Mouse (Mus musculus) brain, adult 2 months (tissue): ENCODE measurements around the gene Magi2.
A peak's percentile ranks its signal among the peaks of the same experiment; 100 is the strongest.

Experiments used
- DNase-seq: peaks from one replicate; pipeline ENCODE4 v3.0.0; 2011; ENCODE audit warnings: low read depth, low spot score

Magi2 gene

DNA sequence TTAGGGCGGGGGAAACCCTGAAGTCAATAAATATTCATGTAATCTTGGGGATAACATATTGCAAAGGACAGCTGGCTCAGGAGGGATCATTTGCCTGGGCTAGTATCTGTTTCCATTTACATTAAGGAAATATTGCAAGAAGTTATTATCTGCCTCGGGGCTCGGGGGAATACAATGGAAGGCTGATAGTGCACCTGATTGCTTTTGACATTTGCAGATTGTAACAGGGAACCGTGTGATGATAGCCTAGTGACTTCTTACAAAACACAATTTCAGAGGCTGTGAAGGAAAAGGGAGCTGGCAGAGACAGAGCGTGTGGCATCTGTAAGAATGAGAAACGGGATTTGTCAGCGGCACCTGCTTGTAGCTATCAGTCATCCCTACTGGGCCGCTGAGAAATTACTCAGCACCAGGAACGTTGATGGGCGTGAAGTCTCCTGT is 1356.2 kb downstream of the Magi2 start:
- DNase-seq = peak; percentile 80

- no peak for DNase-seq
These were observed 1356.8 kb downstream of the Magi2 start for GRCm38 (mm10) chr5:20583639-20584038.

GRCm38 (mm10) chr5:20584769-20585168 is 1357.9 kb downstream of the Magi2 start:
- DNase-seq = no peak

DNA sequence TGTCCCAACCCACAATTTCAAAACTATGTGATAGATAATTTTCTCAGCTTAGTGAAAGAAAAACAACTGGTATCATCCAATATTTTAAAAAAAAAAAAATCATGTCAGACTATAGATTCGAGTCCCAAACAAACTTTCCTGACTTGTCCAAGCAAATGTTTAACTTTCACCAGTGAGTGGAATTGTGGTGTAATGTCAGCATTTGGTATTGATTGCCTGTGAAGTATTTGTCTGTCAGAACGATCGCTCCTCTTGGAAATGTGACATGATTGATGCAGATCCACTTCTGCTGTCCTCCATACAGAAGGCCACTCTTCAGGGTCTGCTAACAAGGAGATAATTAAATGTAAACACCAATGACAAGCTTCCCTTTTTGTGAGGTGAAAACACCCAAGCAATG is 1362.9 kb downstream of the Magi2 start:
- DNase-seq = no peak

DNA sequence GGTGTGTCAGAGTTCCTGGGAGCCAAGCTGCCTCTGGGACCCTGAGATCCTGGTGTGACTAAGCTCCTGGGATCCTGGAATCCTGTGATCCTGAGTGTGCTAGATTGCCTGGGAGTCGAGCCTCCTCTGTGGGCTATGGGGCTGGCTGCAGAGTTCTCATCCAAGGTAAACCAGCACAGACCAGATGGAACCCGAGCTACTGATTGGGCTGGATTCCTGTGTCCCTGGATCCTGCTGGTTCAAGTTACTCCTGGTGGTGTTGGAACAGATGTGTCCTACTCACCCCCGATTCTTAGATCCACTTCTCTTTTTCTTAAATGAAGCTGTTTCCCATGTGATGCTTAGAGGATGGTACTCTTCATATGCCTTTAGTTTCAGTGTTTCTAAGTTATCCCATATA is 1371.4 kb downstream of the Magi2 start:
- DNase-seq = no peak

DNA sequence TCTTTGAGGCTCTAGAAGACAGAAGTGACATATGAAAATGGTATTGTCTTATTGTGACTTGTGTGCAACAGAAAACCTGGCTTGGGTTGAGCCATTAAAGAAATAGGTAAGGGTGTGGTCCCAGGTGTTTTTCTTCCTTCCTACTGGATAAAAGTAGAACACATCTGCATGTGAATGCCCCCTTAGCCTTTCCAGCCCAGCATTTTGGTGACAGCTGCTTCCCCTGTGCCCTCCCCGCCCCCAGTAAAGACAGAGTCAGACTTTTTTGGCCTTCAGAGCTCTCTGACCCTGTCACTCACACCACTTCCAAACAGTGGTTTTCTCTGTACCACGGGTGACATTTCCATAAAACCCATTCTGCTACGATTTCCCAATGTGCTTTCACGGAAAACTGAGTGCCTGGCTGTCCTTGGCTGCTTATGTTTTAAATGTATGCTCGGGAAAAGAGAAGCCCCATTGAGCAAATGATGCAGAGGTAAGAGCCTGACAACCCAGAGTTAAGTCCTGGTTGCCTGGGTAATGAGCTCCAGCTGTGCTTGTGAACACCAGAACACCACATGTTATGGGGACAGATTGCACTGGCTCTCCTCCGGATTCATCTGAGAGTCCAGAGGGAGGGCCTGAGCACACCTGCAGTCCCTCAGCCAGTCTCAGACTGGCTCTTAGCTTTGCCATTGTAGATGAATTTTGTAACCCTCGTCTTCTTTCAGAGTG is 1377.1 kb downstream of the Magi2 start:
- peak; percentile 49 for DNase-seq

GRCm38 (mm10) chr5:20606497-20606896 is 1379.7 kb downstream of the Magi2 start:
- DNase-seq = no peak

DNA sequence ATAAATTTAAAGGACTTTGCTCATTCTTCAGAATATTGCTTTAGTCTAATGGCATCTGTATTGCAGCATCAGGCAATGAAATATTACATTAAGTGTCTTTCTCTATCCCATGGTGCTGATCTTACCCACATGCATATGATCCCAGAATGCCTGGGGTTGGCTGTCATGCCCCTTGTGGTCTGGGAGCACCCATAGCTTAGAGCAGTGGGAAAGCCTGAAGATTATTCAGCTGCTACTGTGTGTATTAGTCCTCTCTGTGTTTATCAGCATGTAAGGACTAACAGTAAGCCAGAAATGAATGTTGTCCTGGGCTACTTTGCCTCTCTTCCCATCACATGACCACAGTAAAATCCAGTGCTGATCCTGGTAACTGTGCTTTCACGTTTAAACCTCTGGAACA is 1380.7 kb downstream of the Magi2 start:
- no peak for DNase-seq

DNA sequence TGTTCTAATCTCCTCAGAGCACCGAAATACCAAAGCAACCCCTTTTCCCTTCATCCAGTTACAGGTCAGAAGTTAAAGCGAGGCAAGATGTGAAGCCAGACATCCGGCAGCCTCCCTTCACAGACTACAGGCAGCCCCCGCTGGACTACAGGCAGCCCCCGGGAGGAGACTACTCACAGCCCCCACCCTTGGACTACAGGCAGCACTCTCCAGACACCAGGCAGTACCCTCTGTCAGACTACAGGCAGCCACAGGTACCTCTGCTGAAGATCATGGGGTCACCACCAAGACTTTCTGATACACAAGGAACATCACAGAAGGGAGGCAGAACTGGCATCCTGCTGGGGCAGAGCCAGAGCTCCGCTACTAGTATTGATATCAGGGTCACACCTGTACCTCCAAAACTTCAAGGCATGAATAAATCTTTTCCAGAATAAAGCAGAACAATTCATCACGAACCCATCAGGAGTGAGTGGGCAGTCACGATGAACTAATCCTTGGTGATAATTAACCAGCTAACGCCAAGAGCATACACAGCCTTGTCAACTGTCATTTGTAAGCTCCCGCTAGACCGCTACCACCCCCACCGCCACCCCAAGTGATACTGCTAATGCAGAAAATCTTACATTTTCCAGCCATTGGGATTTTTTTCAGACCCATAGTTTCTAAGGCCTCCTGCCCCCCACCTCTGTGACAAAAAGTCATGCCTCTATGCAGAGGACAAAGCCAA is 1382.5 kb downstream of the Magi2 start:
- no peak for DNase-seq

DNA sequence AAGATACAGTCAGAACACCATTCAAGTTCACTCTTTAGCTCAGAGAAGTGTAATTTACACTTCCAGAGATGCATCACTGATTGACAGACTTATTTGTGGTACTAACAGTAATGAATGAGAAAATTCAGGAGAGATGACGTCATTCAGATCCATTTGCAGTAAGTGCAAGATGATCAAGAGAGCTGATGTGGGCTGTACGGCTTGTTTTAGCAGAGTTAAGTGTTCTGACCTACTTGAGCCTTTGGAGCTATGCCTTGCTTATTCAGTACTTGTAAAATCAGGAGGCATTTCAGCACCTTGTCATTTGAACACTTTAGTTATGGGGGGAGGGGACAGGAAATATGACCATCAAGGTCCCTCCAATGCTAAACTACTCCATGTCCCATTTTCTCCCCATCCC is 1383.8 kb downstream of the Magi2 start:
- peak; percentile 55 for DNase-seq

- DNase-seq = peak; percentile 37
These were observed 1385.8 kb downstream of the Magi2 start for GRCm38 (mm10) chr5:20612616-20613015.

- DNase-seq = peak; percentile 76
These were observed 1388.1 kb downstream of the Magi2 start for GRCm38 (mm10) chr5:20614891-20615290.

DNA sequence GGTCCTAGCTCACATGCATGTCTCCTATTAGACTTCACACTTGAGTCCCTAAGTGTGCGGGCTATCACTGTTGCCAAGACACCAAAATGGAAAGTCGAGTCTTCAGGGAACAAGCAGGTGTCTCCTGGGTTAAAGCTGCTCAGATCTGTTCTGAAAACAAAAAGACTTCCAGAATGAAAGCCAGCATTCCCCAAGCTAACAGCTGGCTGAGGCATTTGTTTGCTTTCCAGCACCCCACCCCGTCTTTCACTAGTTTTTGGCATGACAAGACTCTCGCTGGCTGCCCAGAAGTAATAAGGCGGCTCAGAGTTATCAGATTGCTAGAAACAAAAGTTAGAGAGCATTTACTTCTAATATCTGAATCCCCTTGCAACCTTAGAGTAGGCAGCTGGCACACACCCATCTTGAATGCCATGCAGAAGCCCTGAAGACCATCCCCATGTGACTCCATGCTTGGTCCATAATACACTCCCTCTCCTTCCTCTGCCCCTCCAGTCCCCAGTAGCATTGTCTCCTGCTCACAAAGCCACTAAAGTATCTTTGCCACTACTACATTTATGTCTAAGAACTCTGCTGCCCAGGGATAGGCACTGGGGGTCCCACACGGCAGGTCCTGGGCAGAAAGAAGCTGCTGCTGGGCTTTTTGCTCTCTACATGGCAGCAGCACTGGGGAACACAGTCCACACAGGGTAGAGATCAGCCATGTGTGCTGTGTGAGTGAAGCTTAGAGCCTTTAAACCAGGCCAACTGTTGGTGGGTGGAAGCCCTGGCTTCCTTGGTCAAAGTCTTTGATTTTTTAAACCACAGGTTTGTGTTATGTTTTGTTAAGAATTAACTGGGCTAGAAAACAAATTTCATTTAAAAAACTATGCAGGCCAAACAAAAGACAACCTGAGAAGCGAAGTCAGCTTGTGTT is 1394.0 kb downstream of the Magi2 start:
- peak; percentile 60 for DNase-seq

GRCm38 (mm10) chr5:20622417-20622816 is 1395.6 kb downstream of the Magi2 start:
- no peak for DNase-seq

GRCm38 (mm10) chr5:20622837-20623573 is 1396.2 kb downstream of the Magi2 start:
- DNase-seq = peak; percentile 39

- peak; percentile 59 for DNase-seq
These were observed 1398.3 kb downstream of the Magi2 start for GRCm38 (mm10) chr5:20625117-20625516.

DNA sequence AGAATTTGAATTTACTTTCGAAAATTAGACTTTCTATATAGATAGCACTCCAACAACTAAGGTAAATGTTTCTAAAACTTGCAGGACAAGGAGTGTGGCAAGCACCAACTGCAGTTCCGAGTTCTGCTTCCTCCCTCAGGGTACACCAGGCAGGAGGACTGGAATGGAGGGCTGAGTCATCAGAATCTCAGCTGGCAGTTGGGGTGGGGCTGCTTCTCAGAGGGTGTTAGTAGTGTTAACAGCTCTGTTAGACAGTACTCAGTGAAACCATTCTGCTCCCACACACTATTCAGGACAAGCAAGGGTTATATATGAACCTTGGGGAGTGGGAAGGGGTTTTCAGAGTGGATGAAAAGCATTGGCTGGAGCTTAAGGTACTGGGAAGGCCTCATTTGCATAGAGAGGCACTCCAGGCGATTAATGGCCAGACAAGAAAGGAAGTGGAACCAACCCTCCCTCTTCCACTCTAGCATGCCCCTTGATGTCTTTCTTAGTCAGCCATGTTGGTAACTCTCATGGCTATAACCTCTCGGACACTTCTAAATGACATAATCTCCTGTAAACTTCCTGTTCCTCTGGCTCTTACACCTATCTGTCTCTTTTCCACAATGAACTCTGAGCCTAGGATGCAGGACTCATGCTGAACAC is 1402.2 kb downstream of the Magi2 start:
- peak; percentile 88 for DNase-seq

DNA sequence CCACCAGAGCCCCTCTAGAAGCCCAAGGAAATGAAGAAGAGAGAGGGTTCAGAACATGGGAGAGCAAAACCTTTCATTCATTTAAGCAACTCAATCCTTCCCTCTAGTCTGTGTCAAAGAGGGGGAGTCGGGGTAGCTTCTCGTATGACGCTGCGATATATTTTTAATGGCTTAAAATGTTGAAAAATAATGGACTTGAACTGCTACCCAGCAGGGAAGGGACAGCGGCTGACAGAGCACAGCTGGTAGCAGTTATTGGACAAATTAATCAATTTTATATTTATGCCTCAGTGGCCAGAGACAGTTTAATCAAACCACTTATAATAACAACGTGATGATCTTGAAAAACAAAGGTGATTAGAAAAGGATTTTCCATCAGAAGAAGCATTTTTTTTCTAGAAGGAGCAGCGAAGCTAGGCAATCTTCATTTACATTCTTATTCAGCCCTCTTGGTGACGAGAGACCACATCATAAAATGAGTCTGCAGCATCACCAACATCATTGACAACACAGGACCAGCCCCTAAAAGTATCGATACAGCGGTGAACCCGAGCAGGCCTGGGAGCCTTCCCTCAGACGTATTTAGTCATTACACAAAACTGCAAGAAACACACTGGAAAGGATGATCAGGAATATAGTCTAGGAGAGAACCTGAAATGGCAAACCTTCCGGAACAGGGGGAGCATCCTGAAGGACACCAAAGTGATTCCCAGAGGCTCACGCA is 1407.4 kb downstream of the Magi2 start:
- no peak for DNase-seq

- DNase-seq = peak; percentile 56
These were observed 1408.0 kb downstream of the Magi2 start for GRCm38 (mm10) chr5:20634822-20635221.
